26 mouse cellular contexts compared by ENCODE assay signal in the genomic region with DNA sequence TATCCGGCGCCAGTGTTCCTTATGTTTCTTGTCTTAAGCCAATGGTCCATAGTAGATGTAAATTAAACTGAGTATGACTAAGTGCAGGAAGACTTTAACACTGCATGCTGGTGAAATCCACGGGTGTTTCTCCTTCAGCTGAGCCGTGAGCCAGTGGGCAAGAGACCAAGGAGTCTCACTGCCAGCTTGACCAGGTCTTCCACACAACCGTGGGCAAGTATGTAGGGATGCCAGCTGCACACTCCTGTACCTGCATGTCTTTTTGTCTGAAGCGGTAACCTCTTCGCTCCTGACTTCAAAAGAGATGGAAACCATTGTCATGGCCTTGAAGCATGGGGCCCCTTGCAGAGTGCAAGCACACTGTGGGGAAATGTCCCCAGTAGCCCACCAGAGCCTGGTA. TPM values are rescaled to one million over a fixed set of nuclear protein-coding genes. Genes with fewer than 3 reads are reported as not detected.
"Had no signal": no experiment of that assay in that cellular context is flagged by ENCODE, and none has a peak within 500 bp of the region (broad histone marks: within the 10 kb centered on the region; RNA-seq: fewer than 3 reads in every experiment).

No protein-coding gene starts in this region.

- H3K9me3 ChIP-seq: heart, embryonic 13.5 days; heart, embryonic 15.5 days; hindbrain, embryonic 10.5 days; hindbrain, embryonic 12.5 days; intestine, embryonic 15.5 days; limb, embryonic 13.5 days; limb, embryonic 15.5 days; liver, embryonic 12.5 days had no signal

- H3K27me3 ChIP-seq: intestine, embryonic 15.5 days had no signal

- H3K4me1 ChIP-seq: heart, embryonic 15.5 days; hindbrain, embryonic 12.5 days; intestine, embryonic 15.5 days; limb, embryonic 13.5 days; limb, embryonic 15.5 days; liver, embryonic 12.5 days had no signal

- H3K36me3 ChIP-seq: heart, embryonic 13.5 days; heart, embryonic 15.5 days; hindbrain, embryonic 10.5 days; hindbrain, embryonic 12.5 days; intestine, embryonic 15.5 days; limb, embryonic 13.5 days; limb, embryonic 15.5 days; liver, embryonic 12.5 days had no signal

- H3K4me3 ChIP-seq: heart, adult 2 months; heart, embryonic 13.5 days; heart, embryonic 15.5 days; hindbrain, embryonic 10.5 days; hindbrain, embryonic 12.5 days; intestine, embryonic 15.5 days; layer of hippocampus, adult 2 months; left cerebral cortex, adult 2 months; limb, embryonic 13.5 days; limb, embryonic 15.5 days; liver, embryonic 12.5 days had no signal

- DNase-seq: gastrocnemius, postnatal 25 days; heart, postnatal 14 days; heart, postnatal 36 days; kidney, adult 18-20 months; kidney, adult 8-10 months; kidney, postnatal 10 days; kidney, postnatal 4 days; left cerebral cortex, postnatal 4 days had no signal

- ATAC-seq: hindbrain, embryonic 16.5 days; inflammation-experienced regulatory T-cells, adult 6 months; intestine, embryonic 15.5 days; intestine, postnatal 0 days; liver, embryonic 12.5 days had no signal

- H3K4me2 ChIP-seq: heart, embryonic 11.5 days; heart, embryonic 13.5 days; heart, embryonic 15.5 days; hindbrain, embryonic 12.5 days; hindbrain, embryonic 14.5 days; intestine, embryonic 15.5 days; limb, embryonic 13.5 days; limb, embryonic 15.5 days; liver, embryonic 12.5 days had no signal

- H3K27ac ChIP-seq: heart, adult 2 months; heart, embryonic 13.5 days; heart, embryonic 15.5 days; hindbrain, embryonic 10.5 days; hindbrain, embryonic 12.5 days; hindbrain, embryonic 14.5 days; intestine, embryonic 15.5 days; layer of hippocampus, adult 2 months; left cerebral cortex, adult 2 months; limb, embryonic 13.5 days; limb, embryonic 15.5 days; liver, embryonic 12.5 days; liver, embryonic 14.5 days had no signal

- H3K9ac ChIP-seq: heart, embryonic 13.5 days; heart, embryonic 15.5 days; hindbrain, embryonic 12.5 days; hindbrain, embryonic 14.5 days; intestine, embryonic 15.5 days; limb, embryonic 13.5 days; limb, embryonic 15.5 days; liver, embryonic 12.5 days; liver, embryonic 14.5 days had no signal

RNA-seq across cellular contexts. Expression of a gene that starts 39.8 kb away (rescaled TPM):
- total RNA-seq: granulocyte monocyte progenitor cell, adult 5-6 weeks had no signal
